Mouse (Mus musculus): ENCODE measurements around the gene Cdc25b.
"Not testable (repeated sequence)": the region's sequence is repeated elsewhere in the genome, so short reads cannot be mapped to it uniquely, and the experiment has no call there.

The Cdc25b gene

GRCm38 (mm10) chr2:131196606-131197316, 10.0 kb downstream of the Cdc25b start:
- DNase-seq, result no peak

GRCm38 (mm10) chr2:131200710-131201109, 14.0 kb downstream of the Cdc25b start:
- DNase-seq, result no peak

- DNase-seq, result no peak
Observed at GRCm38 (mm10) chr2:131201262-131201661, 14.5 kb downstream of the Cdc25b start.

DNA sequence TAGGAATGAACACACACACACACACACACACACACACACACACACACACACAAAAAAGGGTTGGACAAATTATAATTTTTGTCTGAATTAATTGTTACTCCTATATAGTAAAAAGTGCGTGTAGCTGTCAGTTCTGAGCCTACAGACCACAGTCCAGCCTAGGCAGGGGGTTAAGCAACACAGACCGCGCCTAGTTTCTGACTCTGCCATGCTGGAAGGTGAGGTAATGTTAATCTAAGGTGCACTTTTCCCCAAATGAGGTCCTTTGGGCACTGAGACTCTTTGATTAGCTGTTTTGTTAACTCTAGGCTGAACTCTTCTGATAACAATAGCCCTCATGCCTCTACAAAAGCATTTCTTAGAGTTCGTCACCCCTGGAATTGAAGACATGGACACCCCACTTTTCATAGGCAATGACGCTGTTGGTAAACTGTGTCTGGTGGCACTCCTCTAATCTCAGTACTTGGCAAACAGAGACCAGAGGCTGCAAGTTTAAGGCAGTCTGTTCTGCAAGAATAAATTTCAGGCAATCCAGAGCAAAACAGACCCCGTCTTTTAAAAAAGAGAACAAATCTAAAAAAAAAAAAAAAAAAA, 17.2 kb downstream of the Cdc25b start:
- DNase-seq, result no peak

DNA sequence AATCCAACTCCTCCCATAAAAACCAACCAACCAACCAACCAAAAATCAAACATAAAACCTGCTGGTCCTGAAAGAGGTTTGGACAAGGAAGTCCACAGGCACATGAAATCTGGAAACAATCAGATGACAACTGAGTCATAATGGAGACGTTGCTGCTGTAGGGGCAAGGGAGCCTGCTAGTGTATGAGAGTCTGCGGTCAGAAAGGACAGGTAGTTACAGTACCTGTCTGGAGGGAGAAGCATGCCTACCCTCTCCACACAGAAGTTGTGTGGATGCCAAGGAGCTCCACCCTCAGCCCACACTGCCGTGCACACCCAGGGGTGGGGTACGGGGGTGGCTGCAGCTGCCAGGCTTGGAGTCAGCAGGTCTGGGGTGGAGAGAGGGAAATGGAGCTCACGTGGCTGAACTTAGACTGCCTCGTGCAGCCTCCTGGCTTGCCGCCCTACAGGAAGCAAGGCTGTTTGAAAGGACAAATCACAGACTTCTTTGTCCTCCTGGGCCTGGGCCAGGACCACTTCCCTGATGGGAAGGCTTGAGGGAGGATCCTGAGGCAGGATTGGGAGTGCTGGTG, 17.7 kb downstream of the Cdc25b start:
- DNase-seq, result peak; percentile 16 to 32

DNA sequence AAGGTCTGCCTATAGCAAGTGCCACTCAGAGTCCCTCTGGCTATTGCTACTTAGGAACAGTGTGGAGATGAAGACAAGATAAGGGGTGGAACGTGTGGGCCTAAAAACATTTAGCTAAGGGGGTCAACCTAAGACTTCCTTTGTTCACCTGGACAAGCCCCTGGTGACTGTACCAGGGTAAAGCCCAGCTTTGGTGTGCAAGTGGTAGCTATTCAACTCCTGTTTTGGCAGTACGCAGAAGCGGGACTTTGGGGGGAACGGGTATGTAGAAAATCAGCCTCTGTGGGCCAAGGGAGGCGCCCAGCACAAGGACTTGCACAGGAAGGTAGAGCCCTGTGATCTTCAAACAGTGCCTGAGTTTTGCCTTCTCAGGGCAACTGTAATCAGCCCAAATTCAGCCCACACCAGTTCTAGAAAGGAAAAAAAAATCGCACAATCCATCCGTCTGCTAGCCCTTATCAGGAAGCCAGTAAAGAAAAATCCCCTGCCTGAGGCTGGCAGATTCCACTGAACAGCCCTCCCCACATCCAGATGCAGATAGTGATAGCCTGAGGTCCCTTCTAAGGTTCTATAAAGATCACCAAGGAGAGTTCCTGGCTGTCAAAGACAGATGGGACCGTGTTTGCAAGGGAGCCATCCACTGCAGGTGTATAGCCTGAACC, 18.9 kb downstream of the Cdc25b start:
- no peak for DNase-seq

DNA sequence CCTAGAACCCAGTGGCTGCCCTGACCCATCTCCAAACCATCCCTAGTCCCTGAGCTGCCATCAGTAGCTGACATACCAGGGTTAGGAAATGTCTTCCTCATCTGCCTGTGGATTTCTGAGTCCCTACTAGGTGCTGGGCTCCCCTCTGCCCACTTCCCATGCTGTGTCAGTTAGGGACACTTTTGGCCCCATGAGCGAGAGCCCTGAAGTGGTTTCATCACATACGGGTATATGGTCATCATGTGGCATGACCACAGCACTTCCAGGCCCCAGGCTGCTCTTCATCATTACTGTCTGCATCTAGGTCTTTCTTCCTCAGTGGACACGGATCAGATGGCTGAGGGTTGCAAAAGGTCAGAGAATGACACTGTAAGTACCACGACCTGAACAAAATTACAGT, 20.0 kb downstream of the Cdc25b start, which contains the start of gene Ap5s1:
Gene Ap5s1, plus strand, starts transcription at position 301 of the 400 bp plus-strand sequence.
- no peak for DNase-seq

GRCm38 (mm10) chr2:131208356-131208755, 21.6 kb downstream of the Cdc25b start:
- no peak for DNase-seq

DNA sequence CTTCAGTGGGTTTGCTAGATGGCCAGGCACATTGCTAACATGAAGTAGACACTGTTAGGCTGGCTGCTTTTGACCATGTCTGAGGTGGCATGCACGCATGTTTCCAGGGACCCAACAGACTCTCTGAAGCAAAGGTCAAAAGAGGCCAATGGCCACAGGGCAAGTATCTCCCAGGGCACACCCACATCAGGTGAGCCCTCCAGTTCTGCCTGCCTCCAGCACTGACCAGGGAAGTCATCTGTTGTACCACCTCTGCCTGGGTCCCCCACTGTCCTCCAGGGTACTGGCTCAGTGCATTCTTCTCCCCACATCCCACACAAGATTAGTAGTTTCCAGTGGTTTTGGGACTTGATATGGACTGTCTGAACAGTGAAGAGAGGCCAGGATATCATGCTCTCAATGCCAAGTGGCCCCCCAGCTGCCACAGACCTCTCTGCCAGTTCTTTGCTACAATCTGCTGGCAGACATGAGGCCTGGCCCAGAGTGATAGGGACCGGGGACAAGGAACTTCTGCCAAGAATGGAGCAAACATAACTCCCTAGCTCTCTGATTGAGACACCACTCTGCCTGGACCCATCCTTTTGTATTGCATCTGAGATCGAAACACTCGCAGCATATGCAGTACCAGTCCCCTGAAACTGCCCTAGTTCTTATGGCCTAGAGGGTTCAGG, 22.5 kb downstream of the Cdc25b start:
- no peak for DNase-seq

- peak; percentile 91 to 92 for DNase-seq
Observed at GRCm38 (mm10) chr2:131209969-131210792, 23.4 kb downstream of the Cdc25b start.

GRCm38 (mm10) chr2:131211026-131211615, 24.4 kb downstream of the Cdc25b start:
- peak in 1 of 2 experiments; percentile 9 for DNase-seq

- no peak for DNase-seq
Observed at GRCm38 (mm10) chr2:131213773-131214172, 27.0 kb downstream of the Cdc25b start.

DNA sequence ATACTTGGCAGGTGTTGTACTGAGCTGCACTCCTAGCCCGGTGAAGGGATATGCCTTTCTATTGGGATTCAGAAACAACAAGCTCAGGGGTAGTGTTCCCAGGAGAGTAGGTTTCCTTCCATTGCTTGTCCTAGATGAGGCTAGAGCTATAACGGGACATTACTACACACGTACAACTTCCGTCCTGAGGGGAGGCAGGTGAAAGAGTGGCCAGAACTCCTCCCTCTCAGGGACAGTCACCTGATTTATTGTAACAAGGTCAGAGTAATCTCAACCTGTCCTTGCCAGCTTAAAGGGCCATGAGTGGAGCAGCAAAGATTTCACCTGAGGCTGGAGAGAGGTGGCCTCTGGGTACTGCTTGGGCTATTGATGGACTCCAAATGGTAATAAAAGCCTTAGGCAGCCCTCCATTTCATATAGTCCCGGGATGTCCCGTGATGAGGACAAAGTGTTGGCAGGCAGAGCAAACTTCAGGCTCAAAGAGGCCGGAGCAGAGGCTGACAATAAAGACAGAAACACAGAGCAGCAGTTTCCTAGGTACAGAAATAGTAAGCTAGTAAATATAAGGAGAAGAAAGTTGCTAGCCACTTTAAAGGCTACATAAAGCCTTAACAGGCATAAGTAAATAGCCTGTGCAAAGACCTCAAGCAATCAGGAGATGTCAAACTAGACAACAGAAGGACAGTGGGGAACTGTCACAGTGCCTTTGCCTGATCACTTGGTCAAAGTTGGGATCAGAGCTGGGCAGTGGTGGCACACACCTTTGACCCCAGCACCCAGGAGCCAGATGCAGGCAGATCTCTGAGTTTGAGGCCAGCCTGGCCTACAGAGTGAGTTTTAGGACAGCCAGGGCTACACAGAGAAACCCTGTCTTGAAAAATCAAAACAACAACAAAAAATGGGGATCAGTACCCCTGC, 29.5 kb downstream of the Cdc25b start:
- no peak for DNase-seq

DNA sequence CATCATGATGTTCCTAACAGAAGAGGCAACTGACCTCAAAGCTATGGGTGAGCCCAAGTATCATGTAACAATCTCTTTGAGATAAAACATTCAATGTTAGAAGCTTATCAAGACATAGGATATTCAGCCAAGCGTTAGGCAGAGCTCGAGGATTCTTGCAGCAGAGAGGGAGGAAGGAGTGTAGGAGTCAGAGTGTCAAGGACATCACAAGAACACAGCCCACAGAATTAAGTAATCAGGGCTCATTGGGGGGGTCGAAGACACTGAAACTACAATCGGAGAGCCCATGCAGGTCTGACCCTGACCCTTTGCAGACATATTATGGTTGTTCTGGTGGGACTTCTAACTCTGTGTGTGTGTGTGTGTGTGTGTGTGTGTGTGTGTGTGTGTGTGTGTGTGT, 33.3 kb downstream of the Cdc25b start:
- no peak for DNase-seq

DNA sequence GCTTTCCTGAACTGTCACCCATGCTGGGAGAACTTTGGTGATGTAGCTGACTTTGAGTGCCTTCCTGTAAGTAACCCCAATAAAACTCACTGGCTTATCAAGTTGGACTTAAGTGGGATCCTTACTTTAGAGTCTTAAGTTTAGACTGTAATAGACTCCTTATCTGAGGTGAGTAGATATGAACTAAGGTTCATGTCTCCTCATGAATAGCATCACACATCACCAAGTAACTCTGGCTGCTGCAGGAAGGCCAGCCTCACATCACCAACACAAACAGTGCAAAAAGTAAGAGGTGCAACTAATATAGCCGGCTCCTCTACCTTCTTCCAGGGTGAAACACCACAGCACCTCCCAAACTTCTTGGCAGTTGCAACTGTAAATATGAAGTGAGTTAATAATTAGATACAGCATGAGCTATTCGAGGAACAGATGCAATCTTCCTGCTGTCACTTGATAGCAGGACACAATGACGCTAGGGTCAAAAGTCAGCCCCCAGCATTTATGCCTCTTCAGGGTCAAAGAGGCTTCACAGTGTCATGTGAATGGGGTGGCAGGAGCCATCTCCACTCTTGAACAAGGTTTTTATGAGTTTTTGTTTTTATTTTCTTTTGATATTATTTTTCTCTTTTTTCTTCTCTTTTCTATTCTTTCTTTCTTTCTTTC, 35.2 kb downstream of the Cdc25b start:
- DNase-seq, result no peak

DNA sequence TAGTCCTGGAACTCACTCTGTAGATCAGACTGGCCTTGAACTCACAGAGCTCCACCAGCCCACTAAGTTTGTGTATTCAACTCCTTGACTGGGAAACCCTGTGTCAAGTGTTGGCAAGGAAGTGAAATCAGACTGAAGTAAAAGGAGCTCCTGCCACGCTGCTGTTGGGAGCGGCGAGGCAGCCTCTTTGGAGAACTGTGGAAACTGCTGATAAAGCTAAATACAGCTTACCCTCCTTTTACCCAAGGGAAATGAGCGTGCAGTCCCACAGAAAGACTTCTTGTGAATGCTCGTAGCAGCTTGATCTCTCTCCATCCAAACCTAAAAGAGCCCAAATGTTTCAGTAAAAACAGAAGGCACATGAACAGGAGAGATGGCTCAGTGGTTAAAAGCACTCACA, 35.8 kb downstream of the Cdc25b start:
- no peak for DNase-seq

- no peak for DNase-seq
Observed at GRCm38 (mm10) chr2:131223569-131223968, 36.8 kb downstream of the Cdc25b start.

DNA sequence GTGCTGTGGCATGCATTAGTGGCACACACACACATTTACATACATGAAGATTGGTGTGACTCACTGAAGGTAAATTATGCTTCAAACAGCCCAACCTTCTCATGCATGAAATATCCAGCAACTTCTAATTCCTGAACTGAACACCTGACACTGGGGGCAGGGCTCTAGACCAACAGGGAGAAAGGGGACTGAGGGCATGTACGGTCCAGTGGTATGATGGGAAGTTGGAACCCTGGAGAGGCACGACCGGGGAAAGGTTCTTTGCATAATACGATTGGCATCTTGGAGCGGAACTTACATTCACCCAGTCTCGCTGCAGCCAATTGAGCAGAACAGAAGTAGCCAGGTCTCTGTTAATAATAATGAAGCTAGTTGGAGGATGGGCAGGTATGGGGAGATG, 38.4 kb downstream of the Cdc25b start:
- no peak for DNase-seq

- not testable (repeated sequence) for DNase-seq
Observed at GRCm38 (mm10) chr2:131226669-131227068, 39.9 kb downstream of the Cdc25b start.

GRCm38 (mm10) chr2:131227243-131227642, 40.5 kb downstream of the Cdc25b start:
- DNase-seq, result no peak

All from thymus, postnatal 36 days (tissue).